Mouse (Mus musculus) left cerebral cortex, adult 2 months (tissue): ENCODE results near the gene Trim63. TPM values are rescaled to one million over a fixed set of nuclear protein-coding genes. Genes with fewer than 3 reads are reported as not detected.

Experiments
- DNase-seq, 2 experiments: peaks; one replicate each; pipeline ENCODE4 v3.0.0; 2021 to 2022; ENCODE audit warnings: low spot score in 2 of 2, mixed read lengths in 1 of 2; ENCODE audit errors: extremely low spot score in 1 of 2
- H3K27ac ChIP-seq: fragments of 200-600 bp; 2 replicates; pipeline ENCODE4 v1.8.1; 2022
- H3K4me3 ChIP-seq: fragments of 200-600 bp; 2 replicates; pipeline ENCODE4 v1.8.1; 2022
- CTCF ChIP-seq: fragments of 200-600 bp; IDR thresholded peaks from 2 replicates; pipeline ENCODE4 v1.8.1; 2022; ENCODE audit warnings: antibody characterized with exemption, mild to moderate bottlenecking, moderate library complexity
- intact Hi-C: fragments of 180-260 bp; cut with DNase I; formaldehyde crosslinking; loops from one replicate; pipeline ENCODE4 v1.15.1; 2025
- total RNA-seq, 2 experiments: library from RNA; stranded (reverse); gene quantifications; 2 replicates each; pipeline ENCODE4 v1.2.3; 2021

Gene Trim63
- total RNA-seq, 2 experiments from 2014 or later: 0.21 to 0.25 TPM

- DNase-seq: no peak
- H3K4me3 ChIP-seq: no peak overlapping the region
- no peak overlapping the region for H3K27ac ChIP-seq
- intact Hi-C loops: no loop called here
- no peak for TF ChIP-seq CTCF
These were observed 33.6 kb downstream of the Trim63 start for GRCm38 (mm10) chr4:134348545-134348944.

GRCm38 (mm10) chr4:134349829-134350228, 34.9 kb downstream of the Trim63 start:
- Histone ChIP-seq H3K27ac (no peak overlapping the region), H3K4me3 (no peak overlapping the region)
- TF ChIP-seq CTCF: no peak
- no peak for DNase-seq
- intact Hi-C loops: no loop called here

- no peak for TF ChIP-seq CTCF
- Histone ChIP-seq H3K27ac (no peak overlapping the region), H3K4me3 (no peak overlapping the region)
- no peak for DNase-seq
- intact Hi-C loops: no loop called here
These were observed 35.7 kb downstream of the Trim63 start for GRCm38 (mm10) chr4:134350641-134351040.

GRCm38 (mm10) chr4:134351329-134352260, 36.7 kb downstream of the Trim63 start:
- no peak for TF ChIP-seq CTCF
- H3K4me3 ChIP-seq: no peak overlapping the region
- no peak overlapping the region for H3K27ac ChIP-seq
- intact Hi-C loops: no loop called here
- DNase-seq: no peak

- Histone ChIP-seq H3K27ac (no peak overlapping the region), H3K4me3 (no peak overlapping the region)
- intact Hi-C loops: no loop called here
- TF ChIP-seq CTCF: no peak
- DNase-seq: no peak
These were observed 37.4 kb downstream of the Trim63 start for GRCm38 (mm10) chr4:134352261-134352707.

- Histone ChIP-seq H3K27ac (no peak overlapping the region), H3K4me3 (no peak overlapping the region)
- DNase-seq: no peak
- no peak for TF ChIP-seq CTCF
- intact Hi-C loops: no loop called here
These were observed 38.0 kb downstream of the Trim63 start for GRCm38 (mm10) chr4:134352929-134353328.

- no peak overlapping the region for H3K27ac ChIP-seq
- no peak for DNase-seq
- no peak for TF ChIP-seq CTCF
- H3K4me3 ChIP-seq: no peak overlapping the region
- intact Hi-C loops: no loop called here
These were observed 38.8 kb downstream of the Trim63 start for GRCm38 (mm10) chr4:134353527-134354409.

GRCm38 (mm10) chr4:134355841-134356452, 41.0 kb downstream of the Trim63 start:
- no peak for TF ChIP-seq CTCF
- Histone ChIP-seq H3K4me3 (no peak overlapping the region), H3K27ac (no peak overlapping the region)
- no peak for DNase-seq
- intact Hi-C loops: loop anchor here (2.0 to 5.0 kb wide), 2 partner anchors 69 to 107 kb away; partner anchors contain the start of gene Pdik1l

- intact Hi-C loops: loop anchor here (2.0 to 5.0 kb wide), 2 partner anchors 70 to 108 kb away; partner anchors contain the start of gene Pdik1l
- DNase-seq: peak; percentile 70 to 84
- Histone ChIP-seq H3K4me3 (no peak overlapping the region), H3K27ac (no peak overlapping the region)
- peak; percentile 100 for TF ChIP-seq CTCF
These were observed 41.9 kb downstream of the Trim63 start for GRCm38 (mm10) chr4:134356591-134357460.

GRCm38 (mm10) chr4:134357461-134357771, 42.5 kb downstream of the Trim63 start:
- intact Hi-C loops: loop anchor here (2.0 to 5.0 kb wide), 2 partner anchors 70 to 109 kb away; partner anchors contain the start of gene Pdik1l
- H3K4me3 ChIP-seq: no peak overlapping the region
- DNase-seq: no peak
- TF ChIP-seq CTCF: no peak
- no peak overlapping the region for H3K27ac ChIP-seq

- no peak overlapping the region for H3K27ac ChIP-seq
- intact Hi-C loops: loop anchor here (5.0 kb wide), 1 partner anchor 72 kb away; the partner anchor contains the start of gene Pdik1l
- TF ChIP-seq CTCF: no peak
- no peak for DNase-seq
- no peak overlapping the region for H3K4me3 ChIP-seq
These were observed 44.7 kb downstream of the Trim63 start for GRCm38 (mm10) chr4:134359649-134360048.
